Mouse (Mus musculus) embryonic facial prominence, embryonic 11.5 days (tissue): ENCODE results near the gene Gm13278. TPM values are rescaled to one million over a fixed set of nuclear protein-coding genes. Genes with fewer than 3 reads are reported as not detected.
A peak's percentile ranks its signal among the peaks of the same experiment; 100 is the strongest.
"Not testable (repeated sequence)": the region's sequence is repeated elsewhere in the genome, so short reads cannot be mapped to it uniquely, and the experiment has no call there.

Experiments used
- ATAC-seq: fragments of 200-750 bp; cut with Nextera tagmentation; replicated peaks from 2 replicates; pipeline ENCODE4 v1.8.0; 2017; ENCODE audit warnings: low read depth; ENCODE audit not compliant: insufficient number of reproducible peaks, low FRiP score, low TSS enrichment
- DNase-seq: peaks from one replicate; pipeline ENCODE4 v3.0.0-alpha.2; 2015; ENCODE audit warnings: low spot score
- H3K27ac ChIP-seq: fragments of 300-500 bp; sonication (generic); replicated peaks from 2 replicates; pipeline ENCODE4 v1.5.1; 2014; ENCODE audit warnings: mild to moderate bottlenecking, low read depth, low read length, control low read depth
- H3K27me3 ChIP-seq: fragments of 300-500 bp; sonication (generic); 2 replicates; pipeline ENCODE4 v1.6.1; 2014; ENCODE audit warnings: mild to moderate bottlenecking, low read length, moderate library complexity, mixed read lengths; ENCODE audit not compliant: control insufficient read depth, insufficient read depth
- H3K36me3 ChIP-seq: fragments of 300-500 bp; sonication (generic); replicated peaks from 2 replicates; pipeline ENCODE4 v1.6.1; 2014; ENCODE audit warnings: low read depth, mild to moderate bottlenecking, low read length, moderate library complexity, mixed read lengths; ENCODE audit not compliant: control insufficient read depth, insufficient read depth
- H3K4me1 ChIP-seq: fragments of 300-500 bp; sonication (generic); 2 replicates; pipeline ENCODE4 v1.6.1; 2014; ENCODE audit warnings: low read length, mixed read lengths; ENCODE audit not compliant: control insufficient read depth, insufficient read depth
- H3K4me2 ChIP-seq: fragments of 300-500 bp; sonication (generic); 2 replicates; pipeline ENCODE4 v1.6.1; 2014; ENCODE audit warnings: low read depth, mild to moderate bottlenecking, control low read depth, low read length, moderate library complexity
- H3K4me3 ChIP-seq: fragments of 300-500 bp; sonication (generic); 2 replicates; pipeline ENCODE4 v1.5.1; 2014; ENCODE audit warnings: low read depth, low read length, control low read depth
- H3K9ac ChIP-seq: fragments of 300-500 bp; sonication (generic); replicated peaks from 2 replicates; pipeline ENCODE4 v1.6.1; 2014; ENCODE audit warnings: mild to moderate bottlenecking, control low read depth, low read length
- H3K9me3 ChIP-seq: fragments of 300-500 bp; sonication (generic); replicated peaks from 2 replicates; pipeline ENCODE4 v1.6.1; 2016; ENCODE audit warnings: mild to moderate bottlenecking, low read length, inconsistent platforms, mixed read lengths; ENCODE audit not compliant: control insufficient read depth
- WGBS: fragments of 180-500 bp; shearing (Covaris S2); extraction: QIAGEN DNeasy Blood & Tissue Kit; methylation state at CpG from one replicate; pipeline ENCODE4 v1.1.7; 2014; 5-methylcytosine and 5-hydroxymethylcytosine counted together
- polyA plus RNA-seq: library from polyadenylated mRNA; unstranded; fragments of >200 nt; fragmentation: Nextera tagmentation; extraction: Ambion mirVana; gene quantifications from 2 replicates; pipeline ENCODE4 v1.2.1, GENCODE M21; 2014

Gm13278 gene
- polyA plus RNA-seq, 1 experiment from 2014 or later, result not detected

DNA sequence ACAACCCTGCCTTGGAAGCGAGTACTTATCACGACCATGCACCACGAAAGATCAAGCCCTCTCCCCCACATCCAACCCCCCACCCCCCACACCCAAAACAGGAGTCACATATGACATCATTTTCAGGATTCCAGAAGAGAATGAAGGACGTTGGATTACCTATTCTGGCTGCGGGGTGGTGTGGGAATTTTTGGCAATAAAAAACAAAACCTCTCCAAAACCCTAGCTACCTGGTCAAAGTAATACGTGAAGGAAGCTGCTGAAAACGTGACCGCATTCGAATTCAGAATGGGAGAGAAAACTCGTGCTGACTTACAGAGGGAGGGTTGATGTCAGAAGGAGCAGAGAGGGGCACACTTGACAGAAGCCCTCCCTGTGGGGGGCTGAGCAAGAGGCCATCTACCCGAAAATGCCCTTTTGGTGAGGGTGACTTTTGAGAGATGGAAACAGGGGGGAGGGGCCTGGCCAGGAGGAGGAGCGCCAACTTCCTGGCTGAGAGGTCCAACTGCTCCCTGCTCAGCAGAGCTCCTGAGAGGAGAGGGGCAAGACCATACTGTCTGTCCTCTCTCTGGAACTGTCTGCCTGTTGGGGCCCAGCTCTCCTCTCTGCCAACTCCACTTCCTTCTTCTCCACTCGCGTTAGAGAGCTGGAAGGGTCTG is 31.6 kb upstream of the Gm13278 start, which contains the start of gene Gm13283:
Gene Gm13283 (plus strand): TSS at position 510 of the 659 bp plus-strand sequence.
- H3K4me1 ChIP-seq, DNase-seq, H3K27me3 ChIP-seq, ATAC-seq, H3K9me3 ChIP-seq, H3K9ac ChIP-seq, H3K36me3 ChIP-seq, H3K27ac ChIP-seq: not testable (repeated sequence)
- Histone ChIP-seq H3K4me3 (peak within 1 kb of the TSS; percentile 21), H3K4me2 (peak within 1 kb of the TSS; percentile 46)
- 26% methylated on average over 7 of the region's 14 CpGs for WGBS

DNA sequence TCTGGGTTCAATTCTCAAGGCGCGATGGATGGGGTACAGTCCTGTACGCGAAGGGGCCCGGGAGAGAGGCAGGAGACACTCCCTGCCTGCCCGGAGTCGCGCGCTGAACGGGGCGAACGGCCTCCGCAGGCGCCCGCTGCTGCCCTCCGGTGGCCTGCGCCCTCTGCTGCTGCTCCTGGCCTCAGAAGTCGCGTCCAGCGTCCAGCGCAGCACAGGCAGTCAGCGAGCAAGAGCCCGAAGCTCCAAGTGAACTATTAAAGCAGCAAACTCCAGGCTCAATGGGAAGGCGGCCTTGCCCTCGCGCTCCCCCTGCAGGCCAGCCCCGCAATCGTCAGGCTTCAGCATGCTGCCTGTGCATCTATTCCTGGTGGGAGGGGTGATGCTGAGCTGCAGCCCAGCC is 30.9 kb upstream of the Gm13278 start:
- H3K27ac ChIP-seq, ATAC-seq, H3K27me3 ChIP-seq, H3K36me3 ChIP-seq, H3K9ac ChIP-seq, H3K4me1 ChIP-seq, H3K9me3 ChIP-seq: not testable (repeated sequence)
- Histone ChIP-seq H3K4me3 (peak overlapping the region; percentile 21), H3K4me2 (peak overlapping the region; percentile 46)
- 0% methylated on average over 19 of the region's 28 CpGs for WGBS
- DNase-seq, result peak; percentile 79

DNA sequence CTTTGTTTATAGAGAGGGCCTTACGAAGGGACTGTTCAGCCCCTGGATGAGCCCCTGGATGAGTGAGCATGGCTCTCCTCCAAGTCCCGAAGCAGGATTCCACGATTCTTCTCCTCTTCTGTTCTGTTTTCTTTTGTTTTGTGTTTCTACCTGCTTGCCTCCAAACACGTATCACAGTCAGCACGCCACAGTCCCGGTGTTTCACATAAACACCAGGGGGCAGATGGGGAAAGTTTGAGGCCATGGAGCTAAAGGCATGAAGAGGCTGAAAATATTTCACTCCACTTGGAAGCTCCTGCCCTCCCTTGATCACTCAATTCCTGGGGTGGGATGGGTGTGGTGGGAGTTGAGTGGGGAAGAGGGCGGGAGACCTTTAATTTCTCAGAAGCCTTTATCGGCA is 29.6 kb upstream of the Gm13278 start:
- 74% methylated on average over 6 of the region's 8 CpGs for WGBS
- not testable (repeated sequence) for ATAC-seq

DNA sequence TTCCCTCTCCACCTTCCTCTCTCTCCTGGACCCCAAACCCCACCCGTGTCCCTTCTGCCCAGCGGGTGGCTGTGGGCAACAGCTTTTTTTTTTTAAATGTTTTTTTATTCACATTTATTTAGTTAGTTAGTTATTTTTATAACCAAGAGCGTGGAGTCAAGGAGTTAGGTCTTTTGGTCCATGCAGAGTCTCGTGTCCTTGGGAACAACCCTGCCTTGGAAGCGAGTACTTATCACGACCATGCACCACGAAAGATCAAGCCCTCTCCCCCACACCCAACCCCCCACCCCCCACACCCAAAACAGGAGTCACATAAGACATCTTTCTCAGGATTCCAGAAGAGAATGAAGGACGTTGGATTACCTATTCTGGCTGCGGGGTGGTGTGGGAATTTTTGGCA is 29.0 kb upstream of the Gm13278 start:
- not testable (repeated sequence) for H3K9me3 ChIP-seq, H3K27ac ChIP-seq, H3K4me3 ChIP-seq, ATAC-seq, H3K36me3 ChIP-seq, H3K27me3 ChIP-seq, H3K4me1 ChIP-seq, H3K9ac ChIP-seq, H3K4me2 ChIP-seq, DNase-seq
- 60% methylated on average over 7 of the region's 9 CpGs for WGBS

More for the DNA sequence above, 29.6 kb upstream of the Gm13278 start:
- not testable (repeated sequence) for H3K36me3 ChIP-seq, H3K4me2 ChIP-seq, H3K27ac ChIP-seq, H3K9ac ChIP-seq, H3K27me3 ChIP-seq, H3K4me3 ChIP-seq, DNase-seq, H3K4me1 ChIP-seq, H3K9me3 ChIP-seq

DNA sequence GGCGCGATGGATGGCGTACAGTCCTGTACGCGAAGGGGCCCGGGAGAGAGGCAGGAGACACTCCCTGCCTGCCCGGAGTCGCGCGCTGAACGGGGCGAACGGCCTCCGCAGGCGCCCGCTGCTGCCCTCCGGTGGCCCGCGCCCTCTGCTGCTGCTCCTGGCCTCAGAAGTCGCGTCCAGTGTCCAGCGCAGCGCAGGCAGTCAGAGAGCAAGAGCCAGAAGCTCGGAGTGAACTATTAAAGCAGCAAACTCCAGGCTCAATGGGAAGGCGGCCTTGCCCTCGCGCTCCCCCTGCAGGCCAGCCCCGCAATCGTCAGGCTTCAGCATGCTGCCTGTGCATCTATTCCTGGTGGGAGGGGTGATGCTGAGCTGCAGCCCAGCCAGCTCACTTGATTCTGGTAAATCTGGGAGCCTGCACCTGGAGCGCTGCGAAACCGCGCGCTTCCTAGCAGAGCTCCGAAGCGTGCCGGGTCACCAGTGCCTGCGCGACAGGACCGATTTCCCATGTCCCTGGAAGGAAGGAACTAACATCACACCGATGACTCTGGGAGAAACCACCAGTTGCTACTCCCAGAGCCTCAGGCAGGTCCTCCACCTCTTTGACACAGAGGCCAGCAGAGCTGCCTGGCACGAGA is 27.8 kb upstream of the Gm13278 start:
- H3K27ac ChIP-seq, H3K9ac ChIP-seq, H3K4me1 ChIP-seq, H3K36me3 ChIP-seq, ATAC-seq, H3K27me3 ChIP-seq, H3K9me3 ChIP-seq: not testable (repeated sequence)
- 4% methylated on average over 26 of the region's 42 CpGs for WGBS
- DNase-seq, result peak; percentile 71
- Histone ChIP-seq H3K4me3 (peak overlapping the region; percentile 25), H3K4me2 (peak overlapping the region; percentile 38)

DNA sequence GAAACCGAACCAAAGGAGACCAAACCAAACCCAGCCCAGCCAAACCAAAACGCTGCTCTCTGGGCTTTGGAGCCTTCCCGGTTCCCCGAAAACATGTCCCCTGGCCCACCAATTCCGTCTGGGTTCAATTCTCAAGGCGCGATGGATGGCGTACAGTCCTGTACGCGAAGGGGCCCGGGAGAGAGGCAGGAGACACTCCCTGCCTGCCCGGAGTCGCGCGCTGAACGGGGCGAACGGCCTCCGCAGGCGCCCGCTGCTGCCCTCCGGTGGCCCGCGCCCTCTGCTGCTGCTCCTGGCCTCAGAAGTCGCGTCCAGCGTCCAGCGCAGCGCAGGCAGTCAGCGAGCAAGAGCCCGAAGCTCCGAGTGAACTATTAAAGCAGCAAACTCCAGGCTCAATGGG is 17.8 kb upstream of the Gm13278 start, which contains the start of gene Gm13290:
Gene Gm13290 (plus strand): TSS at position 301 of the 400 bp plus-strand sequence.
- not testable (repeated sequence) for H3K36me3 ChIP-seq, H3K4me2 ChIP-seq, H3K4me3 ChIP-seq, H3K27me3 ChIP-seq, H3K27ac ChIP-seq, H3K9ac ChIP-seq, H3K4me1 ChIP-seq, DNase-seq, ATAC-seq, H3K9me3 ChIP-seq
- WGBS, result no CpG with 5 or more reads among the region's 32 CpGs

DNA sequence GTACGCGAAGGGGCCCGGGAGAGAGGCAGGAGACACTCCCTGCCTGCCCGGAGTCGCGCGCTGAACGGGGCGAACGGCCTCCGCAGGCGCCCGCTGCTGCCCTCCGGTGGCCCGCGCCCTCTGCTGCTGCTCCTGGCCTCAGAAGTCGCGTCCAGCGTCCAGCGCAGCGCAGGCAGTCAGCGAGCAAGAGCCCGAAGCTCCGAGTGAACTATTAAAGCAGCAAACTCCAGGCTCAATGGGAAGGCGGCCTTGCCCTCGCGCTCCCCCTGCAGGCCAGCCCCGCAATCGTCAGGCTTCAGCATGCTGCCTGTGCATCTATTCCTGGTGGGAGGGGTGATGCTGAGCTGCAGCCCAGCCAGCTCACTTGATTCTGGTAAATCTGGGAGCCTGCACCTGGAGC is 14.7 kb upstream of the Gm13278 start, which contains the start of gene Gm13289:
Gene Gm13289 (plus strand): TSS at position 301 of the 400 bp plus-strand sequence.
- not testable (repeated sequence) for H3K36me3 ChIP-seq, ATAC-seq

DNA sequence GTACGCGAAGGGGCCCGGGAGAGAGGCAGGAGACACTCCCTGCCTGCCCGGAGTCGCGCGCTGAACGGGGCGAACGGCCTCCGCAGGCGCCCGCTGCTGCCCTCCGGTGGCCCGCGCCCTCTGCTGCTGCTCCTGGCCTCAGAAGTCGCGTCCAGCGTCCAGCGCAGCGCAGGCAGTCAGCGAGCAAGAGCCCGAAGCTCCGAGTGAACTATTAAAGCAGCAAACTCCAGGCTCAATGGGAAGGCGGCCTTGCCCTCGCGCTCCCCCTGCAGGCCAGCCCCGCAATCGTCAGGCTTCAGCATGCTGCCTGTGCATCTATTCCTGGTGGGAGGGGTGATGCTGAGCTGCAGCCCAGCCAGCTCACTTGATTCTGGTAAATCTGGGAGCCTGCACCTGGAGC is 11.8 kb upstream of the Gm13278 start, which contains the start of gene Gm13272:
Gene Gm13272 (plus strand): TSS at position 301 of the 400 bp plus-strand sequence.
- H3K27ac ChIP-seq, H3K9ac ChIP-seq, H3K36me3 ChIP-seq, ATAC-seq, H3K4me1 ChIP-seq, DNase-seq, H3K27me3 ChIP-seq, H3K9me3 ChIP-seq, H3K4me3 ChIP-seq, H3K4me2 ChIP-seq: not testable (repeated sequence)
- WGBS, result no CpG with 5 or more reads among the region's 29 CpGs

More for the DNA sequence above, 14.7 kb upstream of the Gm13278 start, which contains the start of gene Gm13289:
- H3K4me2 ChIP-seq, H3K27me3 ChIP-seq, H3K27ac ChIP-seq, H3K9me3 ChIP-seq, H3K9ac ChIP-seq, DNase-seq, H3K4me1 ChIP-seq, H3K4me3 ChIP-seq: not testable (repeated sequence)
- WGBS, result no CpG with 5 or more reads among the region's 29 CpGs
